Mouse (Mus musculus) embryonic facial prominence, embryonic 14.5 days (tissue): ENCODE data around the gene B3gat3. TPM values are rescaled to one million over a fixed set of nuclear protein-coding genes. Genes with fewer than 3 reads are reported as not detected.

ENCODE experiments used
- ATAC-seq: fragments of 200-750 bp; cut with Nextera tagmentation; 2 replicates; pipeline ENCODE4 v1.8.0; 2017; ENCODE audit warnings: low read depth, moderate number of reproducible peaks, moderate TSS enrichment
- DNase-seq: peaks from one replicate; pipeline ENCODE4 v3.0.0-alpha.2; 2015; ENCODE audit warnings: low spot score
- H3K27ac ChIP-seq: fragments of 300-500 bp; sonication (generic); replicated peaks from 2 replicates; pipeline ENCODE4 v1.5.1; 2014; ENCODE audit warnings: low read depth, mild to moderate bottlenecking, low read length, moderate library complexity
- H3K27me3 ChIP-seq: fragments of 300-500 bp; sonication (generic); replicated peaks from 2 replicates; pipeline ENCODE4 v1.6.1; 2014; ENCODE audit warnings: low read length; ENCODE audit not compliant: control insufficient read depth, insufficient read depth
- H3K36me3 ChIP-seq: fragments of 300-500 bp; sonication (generic); 2 replicates; pipeline ENCODE4 v1.6.1; 2014; ENCODE audit warnings: low read length, mixed read lengths; ENCODE audit not compliant: control insufficient read depth, insufficient read depth
- H3K4me1 ChIP-seq: fragments of 300-500 bp; sonication (generic); 2 replicates; pipeline ENCODE4 v1.6.1; 2014; ENCODE audit warnings: antibody characterized with exemption, low read length; ENCODE audit not compliant: control insufficient read depth, insufficient read depth
- H3K4me2 ChIP-seq: fragments of 300-500 bp; sonication (generic); 2 replicates; pipeline ENCODE4 v1.6.1; 2014; ENCODE audit warnings: low read depth, mild to moderate bottlenecking, low read length, moderate library complexity, mixed read lengths
- H3K4me3 ChIP-seq: fragments of 300-500 bp; sonication (generic); 2 replicates; pipeline ENCODE4 v1.5.1; 2014; ENCODE audit warnings: low read depth, mild to moderate bottlenecking, low read length
- H3K9ac ChIP-seq: fragments of 300-500 bp; sonication (generic); 2 replicates; pipeline ENCODE4 v1.6.1; 2014; ENCODE audit warnings: low read depth, mild to moderate bottlenecking, low read length, moderate library complexity, mixed read lengths
- H3K9me3 ChIP-seq: fragments of 300-500 bp; sonication (generic); 2 replicates; pipeline ENCODE4 v1.6.1; 2016; ENCODE audit warnings: low read length; ENCODE audit not compliant: control insufficient read depth
- WGBS: fragments of 180-500 bp; shearing (Covaris S2); extraction: QIAGEN DNeasy Blood & Tissue Kit; methylation state at CpG from one replicate; pipeline ENCODE4 v1.1.7; 2014; 5-methylcytosine and 5-hydroxymethylcytosine counted together
- polyA plus RNA-seq: library from polyadenylated mRNA; unstranded; fragments of >200 nt; fragmentation: Nextera tagmentation; extraction: Ambion mirVana; gene quantifications from 2 replicates; pipeline ENCODE4 v1.2.1, GENCODE M21; 2014

The B3gat3 gene
- polyA plus RNA-seq, 1 experiment from 2014 or later, result 42.4 TPM

DNA sequence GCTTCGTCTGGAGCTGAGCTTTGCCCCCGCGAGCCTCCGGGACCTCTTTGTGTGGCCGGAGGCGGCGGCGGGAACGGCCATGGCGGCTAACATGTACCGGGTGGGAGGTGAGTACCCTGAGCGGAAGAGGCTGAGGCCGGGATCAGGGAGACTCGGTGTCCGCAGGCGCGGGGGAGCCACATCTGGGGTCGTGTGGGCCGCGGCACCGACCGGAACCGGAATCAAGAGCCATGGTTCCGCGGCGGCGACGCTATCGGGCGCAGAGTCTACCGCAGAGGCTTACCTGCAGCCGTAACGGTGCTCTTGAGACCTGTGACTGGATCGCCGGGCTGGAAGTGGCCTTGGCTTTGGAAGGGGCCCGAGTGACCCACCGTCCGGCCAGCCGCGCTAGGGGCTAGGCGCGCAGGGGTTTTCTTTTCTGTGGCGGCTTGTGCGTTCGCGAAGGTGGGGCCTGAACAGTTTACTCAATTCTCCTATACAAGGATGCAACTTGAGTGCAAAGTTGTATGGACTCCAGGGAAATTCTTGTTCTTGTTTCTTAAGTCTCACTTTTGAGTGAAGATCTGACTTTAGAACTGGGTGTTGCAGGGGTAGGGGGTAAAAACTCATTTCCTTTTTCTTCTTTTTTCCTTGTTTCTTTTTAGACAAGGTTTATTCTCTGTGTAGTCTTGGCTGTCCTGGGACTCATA, 22.2 kb downstream of the B3gat3 start:
- peak overlapping the region; percentile 61 for H3K4me2 ChIP-seq
- peaks cover 27% of the 10 kb centered on the region; the same call in 1 of the 2 replicates for H3K4me1 ChIP-seq
- WGBS, result under 1% methylated on average over 43 of the region's 46 CpGs
- H3K36me3 ChIP-seq, result peaks cover 64% of the 10 kb centered on the region
- peak; percentile 50 for DNase-seq
- H3K27ac ChIP-seq, result peak overlapping the region; percentile 98
- H3K27me3 ChIP-seq, result no peaks in the 10 kb centered on the region
- peak overlapping the region; percentile 99 for H3K9ac ChIP-seq
- peak overlapping the region; percentile 97 for H3K4me3 ChIP-seq
- H3K9me3 ChIP-seq, result no peaks in the 10 kb centered on the region
- ATAC-seq, result peak; percentile 50

DNA sequence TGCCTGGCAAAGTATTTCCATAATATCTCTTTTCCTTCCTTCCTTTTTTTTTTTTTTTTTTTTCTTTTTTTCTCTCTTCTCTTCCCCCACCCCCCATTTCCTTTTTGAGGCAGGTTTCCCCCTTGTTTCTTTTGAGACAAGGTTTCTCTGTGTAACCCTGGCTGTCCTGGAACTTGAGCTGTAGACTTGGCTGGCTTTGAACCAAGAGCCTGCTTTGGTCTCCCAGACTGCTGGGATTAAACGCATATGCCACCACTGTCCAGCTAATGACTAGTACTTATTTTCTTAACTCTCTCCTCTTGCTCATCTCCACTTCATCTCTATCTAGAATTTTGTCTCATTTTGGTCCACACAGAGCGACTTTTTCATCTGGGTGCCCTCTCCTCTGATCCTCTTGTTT, 22.9 kb downstream of the B3gat3 start:
- Histone ChIP-seq H3K4me3 (peak overlapping the region; percentile 97), H3K9me3 (no peaks in the 10 kb centered on the region), H3K4me2 (peak overlapping the region; percentile 61), H3K27me3 (no peaks in the 10 kb centered on the region), H3K4me1 (peaks cover 27% of the 10 kb centered on the region; the same call in 1 of the 2 replicates), H3K27ac (peak overlapping the region; percentile 98), H3K9ac (peak overlapping the region; percentile 99), H3K36me3 (peaks cover 64% of the 10 kb centered on the region)
- WGBS, result 54% methylated on average over 2 of the region's 2 CpGs
- DNase-seq, result no peak
- ATAC-seq, result no peak

DNA sequence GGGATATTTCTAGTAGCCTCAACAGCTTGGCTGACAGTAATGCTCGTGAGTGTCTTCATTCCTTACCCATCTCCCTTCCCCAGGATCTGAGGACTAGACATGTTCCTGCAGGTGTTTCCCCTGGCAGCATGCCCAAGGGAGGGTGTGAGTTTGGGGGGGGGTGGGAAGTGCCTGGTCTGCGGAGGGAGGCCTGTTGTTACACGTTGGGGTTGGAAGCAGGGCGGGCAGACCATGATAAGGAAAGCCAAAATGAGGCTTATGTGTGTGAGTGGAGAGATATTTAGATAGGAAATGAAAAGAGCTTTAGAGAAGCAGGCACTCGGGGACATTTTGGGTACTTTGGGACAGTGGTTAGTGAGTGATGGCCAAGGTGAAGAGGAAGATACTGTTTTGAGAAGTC, 23.9 kb downstream of the B3gat3 start:
- DNase-seq, result peak; percentile 80

DNA sequence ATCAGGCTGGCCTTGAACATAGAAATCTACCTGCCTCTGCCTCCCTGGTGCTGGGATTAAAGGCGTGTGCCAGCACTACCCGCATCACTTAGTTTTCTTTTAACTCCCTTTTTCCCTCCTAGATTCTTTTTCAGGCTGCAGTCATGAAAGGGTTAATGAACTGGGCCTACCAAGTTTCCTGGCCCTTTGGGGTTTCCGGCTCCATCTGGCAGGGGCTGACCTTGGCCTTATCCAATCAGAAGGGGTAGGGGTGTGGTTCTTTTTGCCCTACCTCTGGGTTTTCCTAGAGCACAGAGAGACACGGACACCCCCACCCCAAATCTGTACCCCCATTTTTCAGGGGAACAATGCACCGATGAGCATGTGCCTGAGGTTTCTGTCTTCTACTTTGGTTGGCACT, 24.6 kb downstream of the B3gat3 start:
- H3K4me1 ChIP-seq, result peaks cover 27% of the 10 kb centered on the region; the same call in 1 of the 2 replicates
- peak overlapping the region; percentile 61 for H3K4me2 ChIP-seq
- peak overlapping the region; percentile 53 for H3K9ac ChIP-seq
- DNase-seq, result peak; percentile 87
- no peaks in the 10 kb centered on the region for H3K9me3 ChIP-seq
- no peaks in the 10 kb centered on the region for H3K27me3 ChIP-seq
- peak overlapping the region; percentile 23 for H3K27ac ChIP-seq
- peak overlapping the region; percentile 97 for H3K4me3 ChIP-seq
- H3K36me3 ChIP-seq, result peaks cover 69% of the 10 kb centered on the region
- 14% methylated on average over 5 of the region's 5 CpGs for WGBS
- ATAC-seq, result no peak

More for the DNA sequence above, 23.9 kb downstream of the B3gat3 start:
- Histone ChIP-seq H3K36me3 (peaks cover 65% of the 10 kb centered on the region), H3K9me3 (no peaks in the 10 kb centered on the region), H3K27me3 (no peaks in the 10 kb centered on the region), H3K4me2 (peak overlapping the region; percentile 61), H3K27ac (peak overlapping the region; percentile 58), H3K9ac (peak overlapping the region; percentile 53), H3K4me3 (peak overlapping the region; percentile 97), H3K4me1 (peaks cover 27% of the 10 kb centered on the region; the same call in 1 of the 2 replicates)
- no peak for ATAC-seq
- WGBS, result 50% methylated on average over 5 of the region's 5 CpGs

DNA sequence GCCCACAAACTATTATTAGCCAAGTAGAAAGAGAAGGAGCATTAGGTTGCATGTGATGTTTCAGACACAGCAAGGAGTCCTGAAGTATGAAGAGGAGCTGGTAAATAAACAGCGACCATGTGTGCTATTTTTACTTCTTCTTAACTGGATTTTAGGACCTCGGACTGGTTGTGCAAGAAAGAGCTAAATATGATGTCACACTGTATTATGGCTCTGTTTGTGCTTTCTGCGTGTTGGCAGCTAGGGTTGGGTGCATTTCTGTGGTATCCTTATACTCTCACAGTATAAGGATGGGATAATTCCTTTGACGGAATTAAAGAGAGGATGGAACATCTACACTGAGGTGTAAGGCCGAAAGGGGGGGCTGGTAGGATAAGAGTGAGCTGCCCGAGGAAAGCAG, 25.1 kb downstream of the B3gat3 start:
- H3K27me3 ChIP-seq, result no peaks in the 10 kb centered on the region
- peaks cover 71% of the 10 kb centered on the region for H3K36me3 ChIP-seq
- H3K4me3 ChIP-seq, result peak overlapping the region; percentile 97
- H3K9me3 ChIP-seq, result no peaks in the 10 kb centered on the region
- peak overlapping the region; percentile 61 for H3K4me2 ChIP-seq
- WGBS, result 66% methylated on average over 6 of the region's 6 CpGs
- ATAC-seq (no peak), DNase-seq (no peak)
- H3K9ac ChIP-seq, result peak overlapping the region; percentile 53
- peak overlapping the region; percentile 23; the same call in 1 of the 2 replicates for H3K27ac ChIP-seq
- H3K4me1 ChIP-seq, result peaks cover 27% of the 10 kb centered on the region; the same call in 1 of the 2 replicates

DNA sequence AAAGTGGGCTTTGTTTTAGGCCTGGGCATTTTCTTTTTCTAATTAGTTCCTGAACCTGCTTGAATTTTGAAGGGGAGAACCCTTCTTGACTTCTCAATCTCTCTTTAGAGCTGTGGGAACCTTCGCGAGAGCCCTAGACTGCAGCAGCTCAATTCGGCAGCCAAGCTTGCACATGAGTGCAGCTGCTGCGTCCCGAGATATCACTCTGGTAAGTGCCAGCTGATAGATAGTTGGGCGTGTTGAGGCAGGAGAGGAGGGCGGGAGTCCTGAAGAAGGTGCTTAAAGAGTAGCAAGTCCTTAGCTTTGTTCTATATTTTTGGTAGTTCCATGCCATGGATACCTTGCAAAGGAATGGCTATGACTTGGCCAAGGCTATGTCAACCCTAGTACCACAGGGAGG, 26.8 kb downstream of the B3gat3 start:
- WGBS, result 83% methylated on average over 7 of the region's 7 CpGs
- H3K4me1 ChIP-seq, result peaks cover 20% of the 10 kb centered on the region; the same call in 1 of the 2 replicates
- no peak overlapping the region for H3K4me3 ChIP-seq
- no peak overlapping the region for H3K4me2 ChIP-seq
- ATAC-seq (no peak), DNase-seq (no peak)
- no peak overlapping the region for H3K9ac ChIP-seq
- no peaks in the 10 kb centered on the region for H3K9me3 ChIP-seq
- H3K27ac ChIP-seq, result no peak overlapping the region
- peaks cover 84% of the 10 kb centered on the region for H3K36me3 ChIP-seq
- H3K27me3 ChIP-seq, result no peaks in the 10 kb centered on the region

DNA sequence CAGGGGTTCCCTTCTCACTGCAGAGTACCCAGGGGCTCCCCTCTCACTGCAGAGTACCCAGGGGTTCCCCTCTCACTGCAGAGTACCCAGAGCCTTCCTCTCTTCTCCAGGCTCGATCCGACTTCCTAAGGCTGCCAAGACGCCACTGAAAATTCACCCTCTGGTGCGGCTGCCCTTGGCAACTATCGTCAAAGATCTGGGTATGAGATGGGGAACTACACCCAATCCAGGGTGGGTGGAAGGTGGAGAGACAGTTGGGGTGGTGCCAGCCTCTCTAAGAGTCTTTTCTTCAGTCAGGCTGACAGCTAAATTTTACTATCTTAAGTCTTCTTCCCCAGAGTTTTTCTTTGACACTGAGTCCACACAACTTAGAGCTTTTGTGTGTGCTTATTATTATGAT, 30.0 kb downstream of the B3gat3 start:
- Histone ChIP-seq H3K4me2 (no peak overlapping the region), H3K4me3 (no peak overlapping the region), H3K9ac (no peak overlapping the region), H3K4me1 (no peaks in the 10 kb centered on the region; the same call in 1 of the 2 replicates), H3K27me3 (no peaks in the 10 kb centered on the region), H3K36me3 (peaks cover 74% of the 10 kb centered on the region), H3K9me3 (no peaks in the 10 kb centered on the region), H3K27ac (no peak overlapping the region)
- DNase-seq, result no peak
- no peak for ATAC-seq
- 90% methylated on average over 5 of the region's 5 CpGs for WGBS

DNA sequence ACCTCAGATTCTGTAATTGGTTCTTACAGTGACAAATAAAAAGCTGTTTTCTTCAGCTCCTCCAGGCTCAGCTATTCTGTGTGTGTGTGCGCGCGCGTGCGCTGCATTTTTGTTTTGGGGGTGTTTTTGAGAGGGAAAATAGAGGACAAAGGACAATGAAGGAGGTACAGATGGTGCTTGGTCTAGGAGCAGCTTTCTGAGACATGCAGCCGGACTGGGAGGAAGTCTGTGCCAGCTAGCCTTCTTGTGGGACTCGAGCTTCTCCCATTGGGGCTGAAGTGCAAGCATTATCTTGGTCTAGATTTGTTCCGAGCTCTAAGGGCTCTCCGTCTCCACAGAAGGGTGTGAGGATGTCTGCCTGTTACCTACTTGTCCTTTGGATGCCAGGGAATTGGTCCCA, 32.1 kb downstream of the B3gat3 start:
- 89% methylated on average over 9 of the region's 9 CpGs for WGBS
- Histone ChIP-seq H3K9ac (0 out of 2 replicates have a peak overlapping the region, but pooled peaks have one; percentile 46), H3K27ac (no peak overlapping the region), H3K4me1 (no peaks in the 10 kb centered on the region; the same call in 1 of the 2 replicates), H3K4me2 (no peak overlapping the region), H3K36me3 (peaks cover 75% of the 10 kb centered on the region), H3K27me3 (no peaks in the 10 kb centered on the region), H3K4me3 (no peak overlapping the region), H3K9me3 (no peaks in the 10 kb centered on the region)
- no peak for DNase-seq
- ATAC-seq, result no peak
